Mouse (Mus musculus): ENCODE measurements around the gene Gas8.
"Not testable (repeated sequence)": the region's sequence is repeated elsewhere in the genome, so short reads cannot be mapped to it uniquely, and the experiment has no call there.

Gas8 gene

DNA sequence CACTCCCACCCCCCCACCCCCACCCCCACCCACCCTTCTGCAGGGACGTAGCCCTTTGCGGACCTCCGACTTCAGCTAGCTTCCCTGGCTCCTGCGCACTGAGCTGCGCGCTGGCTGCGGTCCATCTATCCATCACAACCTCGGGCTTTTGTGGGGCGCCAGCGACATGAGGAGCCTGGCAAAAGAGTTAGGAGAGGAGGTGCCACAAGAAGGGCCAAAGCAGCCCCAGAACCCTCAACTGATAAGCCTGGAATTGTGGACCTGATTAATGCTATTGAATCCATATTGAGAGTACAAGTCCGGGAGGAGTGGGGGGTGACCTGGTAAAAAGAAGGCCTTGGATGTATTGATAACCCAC lies 3.1 kb upstream of the Gas8 start:
- no peak for DNase-seq (ENCODE audit: low spot score)

DNA sequence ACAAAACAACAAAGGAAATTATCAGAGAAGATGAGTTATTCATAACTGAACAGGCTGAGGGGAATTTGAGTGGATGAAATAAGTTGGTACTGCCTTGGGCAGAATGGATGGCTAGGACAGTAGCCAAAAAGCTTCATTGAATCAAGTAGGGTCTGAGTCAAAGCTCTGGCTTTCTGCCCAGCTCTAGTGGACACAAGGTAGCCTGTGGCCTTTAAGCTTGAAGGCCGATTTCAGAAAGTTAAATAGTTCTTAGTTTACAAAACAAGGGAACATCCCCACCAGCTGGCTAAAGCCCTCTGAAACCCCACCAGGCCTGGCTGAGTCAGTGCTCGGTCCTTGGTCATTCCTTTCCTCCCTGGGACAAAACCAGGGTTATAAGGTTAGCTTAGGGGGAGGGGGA lies 2.0 kb upstream of the Gas8 start:
- no peak for DNase-seq (ENCODE audit: low spot score)

DNA sequence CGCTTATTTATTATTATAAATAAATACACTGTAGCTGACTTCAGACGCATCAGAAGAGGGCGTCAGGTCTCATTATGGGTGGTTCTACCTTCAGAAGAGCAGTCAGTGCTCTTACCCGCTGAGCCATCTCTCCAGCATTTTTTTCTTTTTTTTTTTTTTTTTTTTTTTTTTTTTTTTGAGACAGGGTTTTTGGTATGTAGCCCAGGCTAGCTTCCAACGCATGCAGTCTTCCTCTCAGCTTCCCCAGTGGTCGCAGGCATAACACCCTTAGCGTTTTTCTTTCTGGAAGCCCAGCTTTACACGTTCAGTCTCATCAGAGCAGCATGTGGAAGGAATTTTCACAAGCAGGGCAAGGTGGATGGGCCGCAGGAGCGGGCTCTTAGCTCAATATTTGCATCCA lies 462 bp upstream of the Gas8 start:
- no peak for DNase-seq (ENCODE audit: low spot score)

GRCm38 (mm10) chr8:123520048-123520447 lies 1.4 kb downstream of the Gas8 start:
- not testable (repeated sequence) for DNase-seq (ENCODE audit: low spot score)

- no peak for DNase-seq (ENCODE audit: low spot score)
These were observed 9.3 kb downstream of the Gas8 start for GRCm38 (mm10) chr8:123527720-123528489.

- DNase-seq (ENCODE audit: low spot score): no peak
These were observed 17.8 kb downstream of the Gas8 start for GRCm38 (mm10) chr8:123536242-123536989.

DNA sequence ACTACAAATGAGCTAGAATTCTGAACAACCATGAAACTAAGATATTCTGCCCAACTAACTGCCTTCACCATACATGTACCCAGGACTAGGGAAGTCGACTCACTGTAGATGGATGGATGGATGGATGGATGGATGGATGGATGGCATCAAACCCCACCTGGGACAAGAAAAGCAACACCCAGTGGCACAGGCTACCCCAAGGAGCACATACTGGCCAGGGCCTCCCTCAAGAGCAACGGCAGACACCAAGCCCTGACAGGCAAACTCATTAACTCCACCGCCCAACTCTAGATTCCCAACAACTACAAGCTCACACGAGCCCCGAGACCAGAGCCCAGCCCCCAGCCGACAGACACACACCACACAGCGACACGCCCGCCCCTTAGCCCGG lies 18.4 kb downstream of the Gas8 start:
- no peak for DNase-seq (ENCODE audit: low spot score)

GRCm38 (mm10) chr8:123537641-123538040 lies 19.0 kb downstream of the Gas8 start:
- DNase-seq (ENCODE audit: low spot score): not testable (repeated sequence)

DNA sequence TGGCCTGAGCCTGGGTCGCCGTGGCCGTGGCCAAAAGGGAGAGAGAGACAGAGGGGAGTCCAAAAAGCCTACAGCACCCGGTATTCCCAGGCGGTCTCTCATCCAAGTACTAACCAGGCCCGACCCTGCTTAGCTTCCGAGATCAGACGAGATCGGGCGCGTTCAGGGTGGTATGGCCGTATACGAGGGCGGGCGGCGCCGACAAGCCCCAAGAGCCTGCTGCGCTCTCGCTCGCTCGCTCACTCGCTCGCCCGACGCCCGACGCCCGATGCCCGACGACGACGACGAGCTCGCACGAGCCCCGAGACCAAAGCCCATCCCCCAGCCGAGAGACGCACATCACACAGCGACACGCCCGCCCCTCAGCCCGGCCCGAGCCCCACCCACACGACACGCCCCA lies 45.6 kb downstream of the Gas8 start:
- DNase-seq (ENCODE audit: low spot score): not testable (repeated sequence)

GRCm38 (mm10) chr8:123575386-123575785 lies 56.8 kb downstream of the Gas8 start:
- peak; percentile 4 for DNase-seq (ENCODE audit: low spot score)

All from spleen, adult 12 weeks (tissue).